Mouse (Mus musculus) activated CD4-positive, CD25-positive, alpha-beta regulatory T cell (primary cell): ENCODE results near the gene Golga1. TPM values are rescaled to one million over a fixed set of nuclear protein-coding genes. Genes with fewer than 3 reads are reported as not detected.

ENCODE experiments used
- polyA plus RNA-seq, 2 experiments: library from polyadenylated mRNA; unstranded; fragments of 100-300 nt; shearing (Covaris generic); gene quantifications; one replicate each; pipeline ENCODE4 v1.2.1; 2017

Gene Golga1
- 10 to 100 TPM; 28.6 to 33.4 TPM for polyA plus RNA-seq

GRCm38 (mm10) chr2:39065400-39065987 lies at the start of gene Golga1:
Gene Golga1 (minus strand): TSS chr2:39065541.

GRCm38 (mm10) chr2:39005574-39006079 lies 59.7 kb downstream of the Golga1 start, which contains the start of gene Rpl35:
Gene Rpl35 (minus strand): TSS chr2:39005624.

GRCm38 (mm10) chr2:39004880-39005435 lies 60.4 kb downstream of the Golga1 start, which contains the start of gene Arpc5l:
Gene Arpc5l (plus strand): TSS chr2:39005348.

GRCm38 (mm10) chr2:38997386-38998374 lies 67.7 kb downstream of the Golga1 start, which contains the start of gene Wdr38:
Gene Wdr38 (plus strand): TSS chr2:38997476.

Other genes with a start within 250 kb of the Golga1 start
- gene Nr6a1, start 137.9 kb downstream of the Golga1 start, polyA plus RNA-seq, result under 1 TPM; 0.76 to 0.83 TPM
- gene Olfml2a, start 133.6 kb downstream of the Golga1 start, polyA plus RNA-seq, result under 1 TPM in 1 of 2 experiments, not detected in 1; 0.10 TPM
- gene Wdr38, start 68.1 kb downstream of the Golga1 start, polyA plus RNA-seq, result under 1 TPM; 0.69 to 0.81 TPM
- gene Arpc5l, start 60.2 kb downstream of the Golga1 start, polyA plus RNA-seq, result 100 to 1,000 TPM; 230 to 240 TPM
- gene Rpl35, start 59.9 kb downstream of the Golga1 start, polyA plus RNA-seq, result 100 to 1,000 TPM; 332 to 637 TPM
- gene Scai, start 125.2 kb upstream of the Golga1 start, polyA plus RNA-seq, result 10 to 100 TPM; 17.6 to 20.0 TPM
- 100 to 1,000 TPM; 114 to 116 TPM for gene Ppp6c, start 160.9 kb upstream of the Golga1 start, polyA plus RNA-seq